In the genomic region with DNA sequence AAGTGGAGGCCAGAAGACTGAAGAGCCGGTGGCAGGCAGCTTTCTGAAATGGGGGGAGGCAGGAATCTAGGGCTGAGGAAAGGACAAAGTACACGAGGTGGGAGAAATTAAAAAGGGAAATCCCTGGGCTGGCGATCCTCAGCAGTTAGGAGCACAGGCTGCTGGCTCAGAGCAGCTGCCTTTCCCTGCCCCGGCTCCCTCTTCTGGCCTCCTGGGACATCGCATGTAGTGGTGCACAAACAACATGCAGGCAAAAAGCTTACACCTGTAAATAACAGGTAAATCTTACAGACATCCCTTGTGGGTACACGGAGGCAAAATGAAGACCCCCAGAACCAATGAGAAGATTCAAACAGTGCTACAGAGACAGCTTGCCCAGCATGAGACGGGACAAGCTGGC, we compare ENCODE assay signal across 10 mouse cellular contexts. TPM values are rescaled to one million over a fixed set of nuclear protein-coding genes. Genes with fewer than 3 reads are reported as not detected.
DNase-seq lines count a peak whose midpoint lies in the region; ATAC-seq and TF ChIP-seq lines count a peak whose summit lies in the region.
"Had no signal": no experiment of that assay in that cellular context is flagged by ENCODE, and none has a peak within 500 bp of the region (broad histone marks: within the 10 kb centered on the region; RNA-seq: fewer than 3 reads in every experiment).

No protein-coding gene starts in this region.

- no peak for ATAC-seq in forebrain, postnatal 0 days
- no peak for ATAC-seq in forebrain, embryonic 11.5 days (replicated peaks; ENCODE audit: low FRiP score)

- peaks cover 27% of the 10 kb centered on the region for H3K36me3 ChIP-seq in forebrain, postnatal 0 days (ENCODE audit: insufficient read depth)
- peaks cover 5% of the 10 kb centered on the region; the same call in 1 of the 2 replicates for H3K36me3 ChIP-seq in forebrain, embryonic 11.5 days (ENCODE audit: control insufficient read depth, insufficient read depth, low read length)

- intact Hi-C loops in left cerebral cortex, postnatal 14 days (cut with DNase I), result no loop called here

- H3K27me3 ChIP-seq in forebrain, postnatal 0 days (ENCODE audit: insufficient read depth, low read length), result no peaks in the 10 kb centered on the region
- H3K27me3 ChIP-seq in forebrain, embryonic 11.5 days (ENCODE audit: control insufficient read depth, insufficient read depth, low read length), result no peaks in the 10 kb centered on the region

- no peak overlapping the region for H3K4me2 ChIP-seq in forebrain, postnatal 0 days (ENCODE audit: low read depth)
- H3K4me2 ChIP-seq in forebrain, embryonic 11.5 days (ENCODE audit: low read depth, low read length, severe bottlenecking), result no peak overlapping the region

- no peak for DNase-seq in forebrain, postnatal 0 days
- DNase-seq in forebrain, embryonic 11.5 days (ENCODE audit: low spot score), result no peak
- DNase-seq in left cerebral cortex, postnatal 14 days (ENCODE audit: low spot score in 2 of 2), result peak; percentile 32 to 33
- DNase-seq in left cerebral cortex, adult 8-10 months (ENCODE audit: low spot score in 2 of 2), result no peak
- peak; percentile 56 for DNase-seq in 3T3-L1 (ENCODE audit: low read depth, low spot score)
- DNase-seq in natural killer cell, adult 2 months (ENCODE audit: low spot score in 2 of 2), result no peak
- DNase-seq in heart, adult 9 months (ENCODE audit: low spot score in 2 of 2), result no peak
- DNase-seq: cerebellum, adult 11 months had no signal

- no peak overlapping the region for H3K4me3 ChIP-seq in forebrain, postnatal 0 days (ENCODE audit: low read depth, low read length)
- H3K4me3 ChIP-seq in forebrain, embryonic 11.5 days (ENCODE audit: low read depth, low read length), result no peak overlapping the region
- H3K4me3 ChIP-seq in bone marrow, adult 2 months (replicated peaks; ENCODE audit: control insufficient read depth, low read depth, low read length), result no peak overlapping the region

- H3K27ac ChIP-seq in forebrain, postnatal 0 days (ENCODE audit: low read depth, low read length), result no peak overlapping the region
- no peak overlapping the region for H3K27ac ChIP-seq in forebrain, embryonic 11.5 days (ENCODE audit: low read depth, low read length)
- H3K27ac ChIP-seq in bone marrow, adult 2 months (ENCODE audit: control insufficient read depth, insufficient read depth, low read depth, low read length, poor library complexity), result no peak overlapping the region

- no peaks in the 10 kb centered on the region for H3K4me1 ChIP-seq in forebrain, postnatal 0 days (ENCODE audit: insufficient read depth)
- H3K4me1 ChIP-seq in forebrain, embryonic 11.5 days (replicated peaks; ENCODE audit: control insufficient read depth, insufficient read depth, low read length), result no peaks in the 10 kb centered on the region
- H3K4me1 ChIP-seq in bone marrow, adult 2 months (ENCODE audit: control insufficient read depth, insufficient read depth, low read length), result no peaks in the 10 kb centered on the region

- no peak overlapping the region for H3K9ac ChIP-seq in forebrain, postnatal 0 days
- H3K9ac ChIP-seq in forebrain, embryonic 11.5 days (ENCODE audit: low read length), result no peak overlapping the region

- WGBS in forebrain, postnatal 0 days, result 61% methylated on average over 7 of the region's 7 CpGs
- 68% methylated on average over 7 of the region's 7 CpGs for WGBS in forebrain, embryonic 11.5 days
- WGBS in bone marrow, adult 2 months, result 71% methylated on average over 7 of the region's 7 CpGs

- TF ChIP-seq CTCF in forebrain, postnatal 0 days (IDR thresholded peaks at IDR 0.05; ENCODE audit: low read depth), result peak; percentile 58
- peak; percentile 26; the same call in 1 of the 2 replicates for TF ChIP-seq CTCF in bone marrow, adult 2 months (IDR thresholded peaks at IDR 0.05; ENCODE audit: control insufficient read depth, insufficient read depth, low read length)

- no peaks in the 10 kb centered on the region for H3K9me3 ChIP-seq in forebrain, postnatal 0 days (ENCODE audit: low read length)
- no peaks in the 10 kb centered on the region for H3K9me3 ChIP-seq in forebrain, embryonic 11.5 days (ENCODE audit: control insufficient read depth, low read length)

- TF ChIP-seq POLR2A in bone marrow, adult 2 months (IDR thresholded peaks at IDR 0.05; ENCODE audit: borderline replicate concordance, control insufficient read depth, low read depth, low read length), result no peak

RNA-seq across cellular contexts. Expression of a gene that starts 14.8 kb away (rescaled TPM):
- 8.1 and 9.3 TPM in 2 replicates for total RNA-seq in forebrain, postnatal 0 days (2014; rRNA removed)
- polyA plus RNA-seq in forebrain, postnatal 0 days (2015; fragmentation: Nextera tagmentation; extraction: Ambion mirVana), result 6.1 and 6.8 TPM in 2 replicates
- polyA plus RNA-seq in forebrain, embryonic 11.5 days (2014; fragmentation: Nextera tagmentation; extraction: Ambion mirVana), result 5.3 and 6.8 TPM in 2 replicates
- 10 to 100 TPM; 24.7 to 25.5 TPM for total RNA-seq in left cerebral cortex, postnatal 14 days (2021)
- 10 to 100 TPM; 23.1 to 25.8 (median 24.3) TPM for total RNA-seq in left cerebral cortex, adult 8-10 months (2022)
- 0.43 and 6.6 TPM in 2 replicates for polyA plus RNA-seq in bone marrow, adult 2 months (2011; ENCODE audit: insufficient read depth, insufficient read length, low replicate concordance, missing spikeins)

RNA-seq across cellular contexts. Expression of a gene that starts 21.9 kb away (rescaled TPM):
- 0.15 and 0.38 TPM in 2 replicates for total RNA-seq in forebrain, postnatal 0 days (2014; rRNA removed)
- polyA plus RNA-seq in forebrain, postnatal 0 days (2015; fragmentation: Nextera tagmentation; extraction: Ambion mirVana), result 0.08 and 0.13 TPM in 2 replicates
- not detected in 2 replicates for polyA plus RNA-seq in forebrain, embryonic 11.5 days (2014; fragmentation: Nextera tagmentation; extraction: Ambion mirVana)
- total RNA-seq in left cerebral cortex, postnatal 14 days (2021), result under 1 TPM; 0.49 to 0.64 TPM
- total RNA-seq in left cerebral cortex, adult 8-10 months (2022), result under 1 TPM in 3 of 4 experiments, not detected in 1; 0.39 to 0.84 (median 0.71) TPM
- polyA plus RNA-seq in bone marrow, adult 2 months (2011; ENCODE audit: insufficient read depth, insufficient read length, low replicate concordance, missing spikeins), result not detected in 2 replicates
- polyA plus RNA-seq: kidney, embryonic 16.5 days had no signal

RNA-seq across cellular contexts. Expression of a gene that starts 57.4 kb away (rescaled TPM):
- total RNA-seq in forebrain, postnatal 0 days (2014; rRNA removed), result 31.4 and 44.1 TPM in 2 replicates
- polyA plus RNA-seq in forebrain, postnatal 0 days (2015; fragmentation: Nextera tagmentation; extraction: Ambion mirVana), result 430 and 467 TPM in 2 replicates
- polyA plus RNA-seq in forebrain, embryonic 11.5 days (2014; fragmentation: Nextera tagmentation; extraction: Ambion mirVana), result 1,258 and 1,292 TPM in 2 replicates
- 100 to 1,000 TPM; 102 to 106 TPM for total RNA-seq in left cerebral cortex, postnatal 14 days (2021)
- 10 to 100 TPM; 63.0 to 86.8 (median 73.0) TPM for total RNA-seq in left cerebral cortex, adult 8-10 months (2022)
- polyA plus RNA-seq in bone marrow, adult 2 months (2011; ENCODE audit: insufficient read depth, insufficient read length, low replicate concordance, missing spikeins), result 20.3 and 80.6 TPM in 2 replicates

Comparison
In these comparisons a context has a peak if more than half of its experiments do, and no peak if none do; other contexts are left out.
1. DNase-seq: peak in left cerebral cortex, postnatal 14 days (2 of 2) and 3T3-L1 (single experiment); none in forebrain, postnatal 0 days (single experiment), forebrain, embryonic 11.5 days (single experiment), left cerebral cortex, adult 8-10 months (0 of 2), natural killer cell, adult 2 months (0 of 2) and heart, adult 9 months (0 of 2).